Mouse (Mus musculus) left cerebral cortex, adult 8-10 months (tissue): Measurements from ENCODE around the gene Akt1s1. TPM values are rescaled to one million over a fixed set of nuclear protein-coding genes. Genes with fewer than 3 reads are reported as not detected.
"Not testable (repeated sequence)": the region's sequence is repeated elsewhere in the genome, so short reads cannot be mapped to it uniquely, and the experiment has no call there.

Experiments used
- DNase-seq, 2 experiments: peaks; one replicate each; pipeline ENCODE4 v3.0.0; 2022; ENCODE audit warnings: low spot score in 2 of 2
- total RNA-seq, 4 experiments: library from RNA; stranded (reverse); gene quantifications; 2 replicates each; pipeline ENCODE4 v1.2.4; 2022

Gene Akt1s1
- total RNA-seq, 4 experiments from 2014 or later: 53.8 to 68.8 (median 64.7) TPM

- no peak for DNase-seq
These were observed 19.7 kb downstream of the Akt1s1 start for GRCm38 (mm10) chr7:44868465-44868864.

GRCm38 (mm10) chr7:44868919-44869696 is 20.3 kb downstream of the Akt1s1 start:
- no peak for DNase-seq

GRCm38 (mm10) chr7:44869697-44870528 is 21.1 kb downstream of the Akt1s1 start, which contains the start of gene Ptov1:
Ptov1 (minus strand) TSS chr7:44869788.
- peak; percentile 85 to 99 for DNase-seq

- DNase-seq: no peak
These were observed 21.8 kb downstream of the Akt1s1 start for GRCm38 (mm10) chr7:44870614-44871013.

GRCm38 (mm10) chr7:44871181-44871580 is 22.4 kb downstream of the Akt1s1 start:
- no peak for DNase-seq

GRCm38 (mm10) chr7:44871774-44872173 is 23.0 kb downstream of the Akt1s1 start:
- DNase-seq: not testable (repeated sequence)

- no peak for DNase-seq
These were observed 29.0 kb downstream of the Akt1s1 start for GRCm38 (mm10) chr7:44877833-44878232.

GRCm38 (mm10) chr7:44883036-44883435 is 34.2 kb downstream of the Akt1s1 start:
- DNase-seq: no peak

GRCm38 (mm10) chr7:44884637-44885036 is 35.8 kb downstream of the Akt1s1 start:
- no peak for DNase-seq

GRCm38 (mm10) chr7:44886964-44887363 is 38.2 kb downstream of the Akt1s1 start:
- no peak for DNase-seq

GRCm38 (mm10) chr7:44888256-44889105 is 39.7 kb downstream of the Akt1s1 start:
- no peak for DNase-seq

- no peak for DNase-seq
These were observed 41.4 kb downstream of the Akt1s1 start for GRCm38 (mm10) chr7:44890180-44890579.

GRCm38 (mm10) chr7:44890737-44891136 is 41.9 kb downstream of the Akt1s1 start:
- DNase-seq: no peak

- DNase-seq: no peak
These were observed 42.8 kb downstream of the Akt1s1 start for GRCm38 (mm10) chr7:44891611-44892010.

- DNase-seq: peak; percentile 92 to 97
These were observed 43.6 kb downstream of the Akt1s1 start, which contains the start of gene Med25 for GRCm38 (mm10) chr7:44892276-44892921. Med25 (minus strand) TSS chr7:44892712.

- DNase-seq: no peak
These were observed 44.4 kb downstream of the Akt1s1 start for GRCm38 (mm10) chr7:44893197-44893596.

GRCm38 (mm10) chr7:44894175-44894574 is 45.4 kb downstream of the Akt1s1 start:
- no peak for DNase-seq

- no peak for DNase-seq
These were observed 46.4 kb downstream of the Akt1s1 start for GRCm38 (mm10) chr7:44895206-44895592.

- DNase-seq: peak; percentile 86 to 93
These were observed 47.0 kb downstream of the Akt1s1 start, which contains the start of gene Fuz for GRCm38 (mm10) chr7:44895593-44896434. Fuz (plus strand) TSS chr7:44896079.

- no peak for DNase-seq
These were observed 47.7 kb downstream of the Akt1s1 start for GRCm38 (mm10) chr7:44896499-44896898.
